Mouse (Mus musculus) testis, adult 2 months (tissue): Measurements from ENCODE around the gene Msl1. TPM values are rescaled to one million over a fixed set of nuclear protein-coding genes. Genes with fewer than 3 reads are reported as not detected.
A peak's percentile ranks its signal among the peaks of the same experiment; 100 is the strongest.

Experiments used
- H3K27ac ChIP-seq: fragments of 200-500 bp; 2 replicates; pipeline ENCODE4 v1.5.1; 2012; ENCODE audit warnings: low read depth, low read length; ENCODE audit not compliant: control insufficient read depth, insufficient read depth
- H3K27me3 ChIP-seq: fragments of 200-500 bp; 2 replicates; pipeline ENCODE4 v1.6.1; 2012; ENCODE audit warnings: mild to moderate bottlenecking, low read length, moderate library complexity; ENCODE audit not compliant: control insufficient read depth, insufficient read depth
- H3K36me3 ChIP-seq: fragments of 200-500 bp; 2 replicates; pipeline ENCODE4 v1.6.1; 2012; ENCODE audit warnings: mild to moderate bottlenecking, low read length; ENCODE audit not compliant: control insufficient read depth, insufficient read depth
- H3K4me1 ChIP-seq: fragments of 200-500 bp; 2 replicates; pipeline ENCODE4 v1.6.1; 2012; ENCODE audit warnings: low read length; ENCODE audit not compliant: control insufficient read depth, insufficient read depth
- H3K4me3 ChIP-seq: fragments of 200-500 bp; 2 replicates; pipeline ENCODE4 v1.5.1; 2012; ENCODE audit warnings: low read depth, mild to moderate bottlenecking, low read length, moderate library complexity, mixed read lengths; ENCODE audit not compliant: control insufficient read depth
- CTCF ChIP-seq: fragments of 200-500 bp; IDR thresholded peaks from 2 replicates; pipeline ENCODE4 v1.5.1; 2012; ENCODE audit warnings: low read depth, mild to moderate bottlenecking, inconsistent platforms, low read length, moderate library complexity; ENCODE audit not compliant: control insufficient read depth, insufficient read depth, insufficient replicate concordance
- POLR2A ChIP-seq: fragments of 200-500 bp; IDR thresholded peaks from 2 replicates; pipeline ENCODE4 v1.6.1; 2012; ENCODE audit warnings: low read depth, mild to moderate bottlenecking, inconsistent platforms, low read length, moderate library complexity; ENCODE audit not compliant: control insufficient read depth
- polyA plus RNA-seq: library from polyadenylated mRNA; depleted of rRNA; stranded (reverse); fragments of >200 nt; gene quantifications from 2 replicates; pipeline ENCODE4 v1.2.3, GENCODE M21; 2012; rRNA removed

The Msl1 gene
- 138 and 143 TPM in 2 replicates for polyA plus RNA-seq

DNA sequence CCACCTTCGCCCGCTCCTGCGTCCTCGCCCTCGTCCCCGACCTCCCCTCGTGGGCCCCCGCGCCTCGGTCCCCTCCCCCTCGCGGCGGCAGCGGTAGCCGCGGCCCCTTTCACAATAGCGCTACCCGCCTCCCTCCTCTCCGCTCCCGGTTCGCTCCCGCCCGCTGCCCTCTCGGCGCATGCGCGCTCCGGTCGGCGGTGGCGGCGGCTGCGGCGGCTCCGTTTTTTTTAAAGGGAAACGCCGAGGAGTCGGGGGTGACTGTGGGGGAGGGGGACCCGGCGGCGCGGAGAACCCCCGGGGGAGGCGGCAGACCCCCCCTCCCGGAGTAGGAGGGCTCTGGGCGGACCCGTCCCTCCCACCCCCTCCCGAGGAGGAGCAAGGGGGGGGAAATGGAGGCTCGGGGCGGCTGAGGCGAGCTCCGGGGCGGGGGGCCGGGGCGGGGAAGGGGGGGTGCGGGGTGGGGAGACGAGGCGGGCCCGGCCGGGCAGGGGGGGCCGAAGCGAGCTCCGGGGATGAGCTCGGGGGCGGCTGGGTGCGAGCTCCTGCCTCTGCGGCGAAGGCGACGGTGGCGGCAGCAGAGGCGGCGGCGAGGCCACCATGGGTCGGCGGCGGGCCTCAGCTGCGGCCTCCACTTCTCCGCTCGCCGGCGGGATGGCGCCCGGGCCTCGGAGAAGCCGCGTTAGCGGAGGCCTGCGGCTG lies at the start of gene Msl1:
TSS of gene Msl1 (plus strand) at position 502 of the 699 bp plus-strand sequence.
- Histone ChIP-seq H3K4me1 (peaks cover 4% of the 10 kb centered on the region), H3K36me3 (no peaks in the 10 kb centered on the region), H3K4me3 (peak within 1 kb of the TSS; percentile 92), H3K27ac (peak within 1 kb of the TSS; percentile 91), H3K27me3 (no peaks in the 10 kb centered on the region)
- TF ChIP-seq POLR2A = peak; percentile 63; the same call in 1 of the 2 replicates
- no peak for TF ChIP-seq CTCF

DNA sequence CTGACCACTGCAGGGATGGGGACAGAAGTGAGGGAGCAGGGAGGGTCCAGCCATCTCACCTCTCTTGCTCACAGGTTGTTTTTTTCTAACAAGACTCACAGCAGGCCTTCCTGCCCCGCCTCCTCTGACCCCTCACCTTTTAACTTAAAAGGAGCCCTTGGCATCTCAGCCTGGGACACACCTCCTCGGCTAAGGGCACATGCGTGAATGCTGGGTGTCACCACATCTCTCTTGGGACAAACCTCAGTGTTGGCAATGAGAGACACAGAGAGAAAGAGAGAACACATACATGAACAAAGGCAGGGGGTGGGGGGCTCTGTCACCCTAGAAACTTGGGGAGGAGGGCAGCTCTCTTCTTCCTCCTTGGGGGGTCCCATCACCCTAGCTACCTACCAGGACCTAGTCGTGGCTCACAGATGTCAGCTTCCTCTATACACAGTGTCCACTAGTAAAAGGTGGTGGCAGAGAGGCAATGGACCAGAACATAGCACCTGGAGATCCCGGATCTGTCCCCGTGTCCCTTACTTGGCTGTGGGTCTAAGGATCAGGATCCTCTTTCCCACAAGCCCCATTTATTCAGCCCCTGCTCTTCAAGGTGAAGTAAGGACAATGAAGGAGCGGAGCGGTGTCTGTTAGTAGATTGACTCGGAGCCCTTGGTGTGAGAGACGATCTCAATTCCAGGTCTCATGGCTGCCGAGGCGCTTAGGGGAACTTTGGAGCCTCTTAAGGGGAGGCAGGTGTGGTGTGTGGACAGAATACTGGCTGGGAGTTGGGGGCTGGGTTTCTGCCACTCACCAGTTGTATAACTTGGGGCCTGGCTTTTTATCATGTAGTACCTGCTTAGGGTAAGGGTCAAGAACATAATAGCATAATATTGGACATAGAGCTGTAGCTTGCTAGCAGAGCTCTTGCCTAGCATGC lies 49.1 kb upstream of the Msl1 start:
- no peak overlapping the region for H3K27ac ChIP-seq
- peaks cover 36% of the 10 kb centered on the region for H3K4me1 ChIP-seq
- no peaks in the 10 kb centered on the region; the same call in 1 of the 2 replicates for H3K27me3 ChIP-seq
- H3K4me3 ChIP-seq = no peak overlapping the region
- TF ChIP-seq CTCF (no peak), POLR2A (no peak)
- no peaks in the 10 kb centered on the region for H3K36me3 ChIP-seq

DNA sequence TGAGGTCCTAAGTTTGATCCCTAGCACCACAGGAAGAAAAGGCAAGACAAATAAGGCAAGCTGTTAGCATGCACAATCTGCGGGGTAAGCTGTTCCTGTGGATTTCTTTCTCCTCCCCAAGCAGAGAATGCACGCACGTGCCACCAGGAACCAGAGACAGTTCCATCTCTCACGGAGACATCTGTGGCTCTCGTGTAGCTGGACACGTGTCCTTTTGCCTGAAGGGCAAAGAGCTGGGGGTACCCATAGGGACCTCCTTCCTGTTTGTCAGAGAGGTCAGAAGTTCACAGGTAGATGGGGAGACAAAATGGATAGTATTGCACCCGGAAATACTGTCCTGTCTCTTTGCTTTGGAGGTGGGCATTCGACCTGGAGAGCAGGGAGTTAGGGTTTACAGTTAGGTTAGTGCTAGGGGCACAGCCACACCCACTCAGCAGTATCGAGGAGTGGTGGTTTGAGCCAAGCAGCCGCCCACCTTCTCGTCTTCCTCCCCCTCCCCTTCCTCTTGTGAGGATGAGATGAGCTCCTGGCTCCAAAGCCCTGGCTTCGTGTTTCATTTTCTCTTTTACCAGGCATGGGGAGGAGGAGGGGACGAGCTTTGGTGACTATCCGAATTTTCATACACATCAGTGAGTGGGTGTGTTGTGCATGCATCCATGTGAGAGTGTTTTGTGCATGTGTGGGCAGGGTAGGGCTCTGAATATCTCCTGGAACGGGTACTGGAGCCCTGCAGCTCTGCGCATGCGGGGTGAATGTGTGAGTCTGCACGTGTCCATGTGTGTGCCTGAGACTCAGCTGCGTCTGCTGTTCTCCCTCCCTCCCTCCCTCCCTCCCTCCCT lies 48.2 kb upstream of the Msl1 start:
- H3K27ac ChIP-seq = 0 out of 2 replicates have a peak overlapping the region, but pooled peaks have one; percentile 19
- peaks cover 35% of the 10 kb centered on the region for H3K4me1 ChIP-seq
- TF ChIP-seq POLR2A = no peak
- no peak for TF ChIP-seq CTCF
- peak overlapping the region; percentile 42 for H3K4me3 ChIP-seq
- no peaks in the 10 kb centered on the region for H3K27me3 ChIP-seq
- H3K36me3 ChIP-seq = no peaks in the 10 kb centered on the region

DNA sequence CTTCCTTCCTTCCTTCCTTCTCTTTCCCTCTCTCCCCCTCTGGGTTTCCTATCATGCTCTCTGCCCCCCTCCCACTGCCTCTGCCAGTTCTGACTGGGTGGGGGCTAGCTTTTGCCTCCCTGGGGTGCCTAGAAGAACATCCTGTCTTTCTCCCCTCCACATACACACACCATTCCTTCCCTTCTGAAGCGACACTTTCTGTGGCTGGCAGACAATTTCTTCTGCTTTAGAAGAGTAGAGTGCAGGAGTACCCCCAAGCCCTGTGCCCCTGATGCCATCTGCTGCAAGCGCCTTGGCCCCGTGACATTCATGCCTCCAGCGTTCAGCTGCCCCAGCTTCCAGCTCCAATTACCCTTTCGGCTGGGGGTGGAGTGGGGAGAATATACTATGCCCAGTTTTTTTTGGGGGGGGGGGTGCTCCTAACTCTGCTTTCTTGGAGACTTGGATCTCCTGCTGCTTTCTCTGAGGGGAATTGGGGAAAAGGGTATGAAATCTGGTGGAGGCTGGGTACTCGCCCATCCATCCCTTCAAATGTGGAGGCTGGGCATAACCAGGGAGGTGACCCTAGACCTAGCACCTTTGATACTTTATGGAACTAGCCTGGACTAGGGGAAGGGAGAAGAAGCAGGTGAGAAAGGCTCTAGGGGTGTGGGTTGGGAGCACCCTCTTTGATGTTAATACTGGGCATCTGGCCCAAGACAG lies 47.4 kb upstream of the Msl1 start:
- no peak overlapping the region for H3K27ac ChIP-seq
- peak overlapping the region; percentile 78 for H3K4me3 ChIP-seq
- TF ChIP-seq CTCF (no peak), POLR2A (no peak)
- no peaks in the 10 kb centered on the region for H3K27me3 ChIP-seq
- no peaks in the 10 kb centered on the region for H3K36me3 ChIP-seq
- H3K4me1 ChIP-seq = peaks cover 28% of the 10 kb centered on the region

DNA sequence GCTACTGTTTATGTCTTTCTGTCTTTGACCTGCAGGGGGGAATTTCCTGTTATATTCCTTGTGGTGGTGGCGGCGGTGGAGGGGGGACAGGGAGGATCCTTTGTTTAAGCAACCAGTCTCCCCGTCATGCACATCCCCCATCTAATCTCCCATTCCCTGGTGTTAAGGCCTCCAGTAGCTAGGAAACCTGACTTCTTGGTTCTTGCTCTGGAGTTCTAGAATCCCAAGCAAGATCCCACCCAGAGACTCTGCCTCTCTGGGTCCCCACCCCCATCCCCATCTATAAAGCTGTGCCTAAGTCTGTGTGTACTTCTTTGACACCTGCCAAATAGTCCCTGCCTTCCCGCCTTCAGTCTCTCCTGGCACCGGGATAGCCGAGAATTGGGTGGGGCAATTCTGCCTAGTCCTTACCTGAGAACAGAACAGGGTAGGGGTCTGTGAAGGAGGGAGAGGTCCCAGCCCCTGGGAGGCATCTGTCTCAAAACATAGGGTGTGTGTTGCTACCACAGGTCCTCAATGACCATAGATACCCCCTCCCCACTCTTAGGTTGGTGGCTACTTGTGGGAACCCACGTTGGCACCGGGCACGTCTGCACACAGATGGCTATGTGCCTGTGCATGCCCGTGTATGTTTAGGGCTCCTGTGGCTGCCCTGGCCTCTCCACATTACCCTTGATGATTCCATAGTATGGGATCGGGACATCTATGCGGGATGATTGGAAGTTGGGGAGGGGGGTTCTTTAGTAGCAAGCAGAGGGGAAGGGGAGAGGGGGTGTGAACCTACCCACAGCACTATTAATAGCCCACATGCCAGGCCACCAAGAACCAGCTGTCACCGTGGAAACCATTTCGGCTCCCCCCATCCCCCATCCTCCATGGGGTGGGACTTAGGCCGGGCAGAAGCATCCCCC lies 46.6 kb upstream of the Msl1 start:
- H3K27me3 ChIP-seq = no peaks in the 10 kb centered on the region
- no peaks in the 10 kb centered on the region for H3K36me3 ChIP-seq
- H3K4me3 ChIP-seq = peak overlapping the region; percentile 78
- peaks cover 26% of the 10 kb centered on the region for H3K4me1 ChIP-seq
- no peak for TF ChIP-seq CTCF
- peak; percentile 53; the same call in 1 of the 2 replicates for TF ChIP-seq POLR2A
- H3K27ac ChIP-seq = no peak overlapping the region

DNA sequence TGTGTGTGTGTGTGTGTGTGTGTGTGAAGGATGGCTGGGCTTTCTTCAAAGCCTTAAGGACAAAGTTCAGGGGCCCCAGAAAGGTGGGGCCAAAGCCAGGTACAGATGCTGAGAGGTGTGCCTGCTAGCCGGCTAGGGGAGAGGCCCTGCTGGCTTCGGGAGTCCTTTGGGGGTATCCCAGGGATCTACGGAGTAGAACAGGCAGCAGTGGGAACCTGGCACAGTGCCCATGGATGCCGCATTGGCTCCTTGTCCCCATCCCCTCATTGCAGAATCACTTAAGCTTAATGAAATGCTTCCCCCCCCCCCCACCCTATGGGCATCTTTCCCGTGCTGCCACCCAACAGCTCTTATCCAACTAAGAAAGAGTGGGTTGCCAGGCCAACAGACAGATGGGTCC lies 45.6 kb upstream of the Msl1 start:
- Histone ChIP-seq H3K4me3 (no peak overlapping the region), H3K4me1 (peaks cover 23% of the 10 kb centered on the region), H3K27ac (no peak overlapping the region), H3K27me3 (no peaks in the 10 kb centered on the region), H3K36me3 (no peaks in the 10 kb centered on the region)
- no peak for TF ChIP-seq CTCF
- TF ChIP-seq POLR2A = no peak
